Mouse (Mus musculus): ENCODE results near the gene Dlg5. TPM values are rescaled to one million over a fixed set of nuclear protein-coding genes. Genes with fewer than 3 reads are reported as not detected.

Dlg5 gene
- polyA plus RNA-seq, 1 experiment from 2014 or later, result 0.97 TPM

- Histone ChIP-seq H3K4me2 (no peak overlapping the region), H3K27ac (replicated peaks) (no peak overlapping the region), H3K27me3 (peaks cover 24% of the 10 kb centered on the region), H3K9me3 (replicated peaks) (no peaks in the 10 kb centered on the region), H3K9ac (no peak overlapping the region), H3K4me3 (replicated peaks) (no peak overlapping the region), H3K36me3 (replicated peaks) (no peaks in the 10 kb centered on the region), H3K4me1 (replicated peaks) (0 out of 2 replicates have a peak, but pooled peaks cover 7% of the 10 kb centered on the region)
- 44% methylated on average over 5 of the region's 5 CpGs for WGBS (ENCODE audit: insufficient replicate concordance)
- ATAC-seq (ENCODE audit: insufficient read depth), result no peak
Observed at GRCm38 (mm10) chr14:24212861-24213260, 32.9 kb downstream of the Dlg5 start.

GRCm38 (mm10) chr14:24207360-24207752, 38.4 kb downstream of the Dlg5 start:
- Histone ChIP-seq H3K4me2 (no peak overlapping the region), H3K9me3 (replicated peaks) (no peaks in the 10 kb centered on the region), H3K27ac (replicated peaks) (no peak overlapping the region), H3K4me1 (replicated peaks) (0 out of 2 replicates have a peak, but pooled peaks cover 7% of the 10 kb centered on the region), H3K9ac (no peak overlapping the region), H3K4me3 (replicated peaks) (no peak overlapping the region), H3K27me3 (peaks cover 33% of the 10 kb centered on the region), H3K36me3 (replicated peaks) (no peaks in the 10 kb centered on the region)
- WGBS (ENCODE audit: insufficient replicate concordance), result 40% methylated on average over 13 of the region's 13 CpGs
- ATAC-seq (ENCODE audit: insufficient read depth), result no peak

- no peak overlapping the region for H3K4me2 ChIP-seq
- H3K9ac ChIP-seq, result no peak overlapping the region
- no peak for ATAC-seq (ENCODE audit: insufficient read depth)
- no peak overlapping the region for H3K4me3 ChIP-seq (replicated peaks)
- H3K9me3 ChIP-seq (replicated peaks), result no peaks in the 10 kb centered on the region
- WGBS (ENCODE audit: insufficient replicate concordance), result 29% methylated on average over 12 of the region's 12 CpGs
- H3K27me3 ChIP-seq, result peaks cover 29% of the 10 kb centered on the region
- no peak overlapping the region for H3K27ac ChIP-seq (replicated peaks)
- H3K36me3 ChIP-seq (replicated peaks), result no peaks in the 10 kb centered on the region
- H3K4me1 ChIP-seq (replicated peaks), result 0 out of 2 replicates have a peak, but pooled peaks cover 7% of the 10 kb centered on the region
Observed at GRCm38 (mm10) chr14:24206736-24207359, 38.9 kb downstream of the Dlg5 start.

- no peak overlapping the region for H3K4me2 ChIP-seq
- H3K27me3 ChIP-seq, result peaks cover 28% of the 10 kb centered on the region
- H3K9ac ChIP-seq, result no peak overlapping the region
- no peak overlapping the region for H3K4me3 ChIP-seq (replicated peaks)
- WGBS (ENCODE audit: insufficient replicate concordance), result 32% methylated on average over 4 of the region's 9 CpGs
- 0 out of 2 replicates have a peak, but pooled peaks cover 7% of the 10 kb centered on the region for H3K4me1 ChIP-seq (replicated peaks)
- no peak overlapping the region for H3K27ac ChIP-seq (replicated peaks)
- no peak for ATAC-seq (ENCODE audit: insufficient read depth)
- no peaks in the 10 kb centered on the region for H3K9me3 ChIP-seq (replicated peaks)
- H3K36me3 ChIP-seq (replicated peaks), result no peaks in the 10 kb centered on the region
Observed at GRCm38 (mm10) chr14:24206314-24206713, 39.4 kb downstream of the Dlg5 start.

- Histone ChIP-seq H3K9me3 (replicated peaks) (no peaks in the 10 kb centered on the region), H3K4me1 (replicated peaks) (0 out of 2 replicates have a peak, but pooled peaks cover 7% of the 10 kb centered on the region), H3K4me3 (replicated peaks) (no peak overlapping the region), H3K36me3 (replicated peaks) (no peaks in the 10 kb centered on the region), H3K27me3 (peaks cover 28% of the 10 kb centered on the region), H3K9ac (no peak overlapping the region), H3K27ac (replicated peaks) (no peak overlapping the region), H3K4me2 (no peak overlapping the region)
- no peak for ATAC-seq (ENCODE audit: insufficient read depth)
- WGBS (ENCODE audit: insufficient replicate concordance), result 30% methylated on average over 6 of the region's 6 CpGs
Observed at GRCm38 (mm10) chr14:24205281-24205871, 40.3 kb downstream of the Dlg5 start.

GRCm38 (mm10) chr14:24203210-24203609, 42.5 kb downstream of the Dlg5 start:
- ATAC-seq (ENCODE audit: insufficient read depth), result no peak
- peaks cover 23% of the 10 kb centered on the region for H3K27me3 ChIP-seq
- H3K4me3 ChIP-seq (replicated peaks), result no peak overlapping the region
- no peak overlapping the region for H3K9ac ChIP-seq
- H3K4me2 ChIP-seq, result no peak overlapping the region
- no peaks in the 10 kb centered on the region for H3K9me3 ChIP-seq (replicated peaks)
- 75% methylated on average over 8 of the region's 8 CpGs for WGBS (ENCODE audit: insufficient replicate concordance)
- H3K36me3 ChIP-seq (replicated peaks), result no peaks in the 10 kb centered on the region
- no peak overlapping the region for H3K27ac ChIP-seq (replicated peaks)
- H3K4me1 ChIP-seq (replicated peaks), result 0 out of 2 replicates have a peak, but pooled peaks cover 7% of the 10 kb centered on the region

GRCm38 (mm10) chr14:24200771-24201170, 44.9 kb downstream of the Dlg5 start:
- Histone ChIP-seq H3K9me3 (replicated peaks) (no peaks in the 10 kb centered on the region), H3K4me3 (replicated peaks) (no peak overlapping the region), H3K27me3 (peaks cover 5% of the 10 kb centered on the region; the same call in 1 of the 2 replicates), H3K4me2 (no peak overlapping the region), H3K27ac (replicated peaks) (no peak overlapping the region), H3K36me3 (replicated peaks) (no peaks in the 10 kb centered on the region), H3K9ac (no peak overlapping the region), H3K4me1 (replicated peaks) (no peaks in the 10 kb centered on the region)
- no peak for ATAC-seq (ENCODE audit: insufficient read depth)
- 78% methylated on average over 2 of the region's 2 CpGs for WGBS (ENCODE audit: insufficient replicate concordance)

GRCm38 (mm10) chr14:24199732-24200131, 46.0 kb downstream of the Dlg5 start:
- ATAC-seq (ENCODE audit: insufficient read depth), result no peak
- WGBS (ENCODE audit: insufficient replicate concordance), result 50% methylated on average over 6 of the region's 6 CpGs

GRCm38 (mm10) chr14:24197865-24198264, 47.9 kb downstream of the Dlg5 start:
- Histone ChIP-seq H3K9ac (no peak overlapping the region), H3K4me3 (replicated peaks) (no peak overlapping the region), H3K9me3 (replicated peaks) (no peaks in the 10 kb centered on the region), H3K27ac (replicated peaks) (no peak overlapping the region), H3K27me3 (no peaks in the 10 kb centered on the region), H3K4me2 (no peak overlapping the region), H3K4me1 (replicated peaks) (no peaks in the 10 kb centered on the region), H3K36me3 (replicated peaks) (no peaks in the 10 kb centered on the region)
- no peak for ATAC-seq (ENCODE audit: insufficient read depth)
- 64% methylated on average over 5 of the region's 5 CpGs for WGBS (ENCODE audit: insufficient replicate concordance)

More at GRCm38 (mm10) chr14:24199732-24200131, 46.0 kb downstream of the Dlg5 start:
- Histone ChIP-seq H3K27me3 (no peaks in the 10 kb centered on the region), H3K9me3 (replicated peaks) (no peaks in the 10 kb centered on the region), H3K4me2 (no peak overlapping the region), H3K4me1 (replicated peaks) (no peaks in the 10 kb centered on the region), H3K36me3 (replicated peaks) (no peaks in the 10 kb centered on the region), H3K4me3 (replicated peaks) (no peak overlapping the region), H3K27ac (replicated peaks) (no peak overlapping the region), H3K9ac (no peak overlapping the region)

GRCm38 (mm10) chr14:24196947-24197346, 48.8 kb downstream of the Dlg5 start:
- Histone ChIP-seq H3K27ac (replicated peaks) (no peak overlapping the region), H3K4me1 (replicated peaks) (no peaks in the 10 kb centered on the region), H3K9me3 (replicated peaks) (no peaks in the 10 kb centered on the region), H3K4me3 (replicated peaks) (no peak overlapping the region), H3K27me3 (no peaks in the 10 kb centered on the region), H3K9ac (no peak overlapping the region), H3K36me3 (replicated peaks) (no peaks in the 10 kb centered on the region), H3K4me2 (no peak overlapping the region)
- no peak for ATAC-seq (ENCODE audit: insufficient read depth)
- 72% methylated on average over 6 of the region's 6 CpGs for WGBS (ENCODE audit: insufficient replicate concordance)

- no peak overlapping the region for H3K27ac ChIP-seq (replicated peaks)
- no peaks in the 10 kb centered on the region for H3K9me3 ChIP-seq (replicated peaks)
- no peak overlapping the region for H3K4me3 ChIP-seq (replicated peaks)
- no peak for ATAC-seq (ENCODE audit: insufficient read depth)
- no peak overlapping the region for H3K4me2 ChIP-seq
- WGBS (ENCODE audit: insufficient replicate concordance), result 74% methylated on average over 13 of the region's 13 CpGs
- H3K27me3 ChIP-seq, result no peaks in the 10 kb centered on the region
- H3K4me1 ChIP-seq (replicated peaks), result 0 out of 2 replicates have a peak, but pooled peaks cover 8% of the 10 kb centered on the region
- no peak overlapping the region for H3K9ac ChIP-seq
- H3K36me3 ChIP-seq (replicated peaks), result no peaks in the 10 kb centered on the region
Observed at GRCm38 (mm10) chr14:24190131-24190530, 55.6 kb downstream of the Dlg5 start.

All from liver, embryonic 15.5 days (tissue).